16 mouse cellular contexts compared by ENCODE assay signal in genomic region chr12:54461411-54461810, GRCm38 (mm10).
"Had no signal": no experiment of that assay in that cellular context is flagged by ENCODE, and none has a peak within 500 bp of the region (broad histone marks: within the 10 kb centered on the region; RNA-seq: fewer than 3 reads in every experiment).

No protein-coding gene starts in this region.

- H3K4me2 ChIP-seq: lung, embryonic 15.5 days; midbrain, embryonic 12.5 days; midbrain, embryonic 15.5 days; neural tube, embryonic 12.5 days; stomach, embryonic 15.5 days had no signal

- H3K4me1 ChIP-seq: midbrain, embryonic 12.5 days; midbrain, embryonic 15.5 days; neural tube, embryonic 12.5 days had no signal

- H3K9me3 ChIP-seq: lung, embryonic 15.5 days; megakaryocyte, embryonic 14.5 days; midbrain, embryonic 12.5 days; midbrain, embryonic 15.5 days; neural tube, embryonic 12.5 days; stomach, embryonic 15.5 days had no signal

- DNase-seq: liver, postnatal 0 days; lung, adult 2 months; lung, postnatal 14 days; lung, postnatal 36 days; right cerebral cortex, postnatal 14 days; thymus, postnatal 14 days; thymus, postnatal 36 days had no signal

- H3K36me3 ChIP-seq: lung, embryonic 15.5 days; midbrain, embryonic 12.5 days; midbrain, embryonic 15.5 days; neural tube, embryonic 12.5 days; stomach, embryonic 15.5 days had no signal

- H3K9ac ChIP-seq: liver, postnatal 0 days; lung, embryonic 15.5 days; midbrain, embryonic 12.5 days; midbrain, embryonic 15.5 days; neural tube, embryonic 12.5 days; stomach, embryonic 15.5 days had no signal

- H3K27me3 ChIP-seq: midbrain, embryonic 12.5 days; midbrain, embryonic 15.5 days; neural tube, embryonic 12.5 days; stomach, embryonic 15.5 days had no signal

- ATAC-seq: liver, postnatal 0 days; lung, postnatal 0 days; midbrain, embryonic 15.5 days had no signal

- H3K27ac ChIP-seq: lung, embryonic 15.5 days; macrophage; midbrain, embryonic 12.5 days; midbrain, embryonic 15.5 days; neural tube, embryonic 12.5 days; stomach, embryonic 15.5 days; stomach, postnatal 0 days had no signal

- H3K4me3 ChIP-seq: lung, embryonic 15.5 days; megakaryocyte, embryonic 14.5 days; midbrain, embryonic 12.5 days; midbrain, embryonic 15.5 days; neural tube, embryonic 12.5 days; stomach, embryonic 15.5 days had no signal
